Mouse (Mus musculus) frontal cortex, postnatal 14 days (tissue): ENCODE measurements around the gene Arhgap10.
A peak's percentile ranks its signal among the peaks of the same experiment; 100 is the strongest.

Experiments
- DNase-seq, 2 experiments: peaks; one replicate each; pipeline ENCODE4 v3.0.0; 2022; ENCODE audit warnings: low spot score in 2 of 2

Gene Arhgap10

GRCm38 (mm10) chr8:77516845-77517244 lies 908 bp downstream of the Arhgap10 start:
- DNase-seq, result no peak

GRCm38 (mm10) chr8:77515786-77516185 lies 2.0 kb downstream of the Arhgap10 start:
- DNase-seq, result no peak

GRCm38 (mm10) chr8:77515201-77515600 lies 2.6 kb downstream of the Arhgap10 start:
- no peak for DNase-seq

GRCm38 (mm10) chr8:77511750-77512493 lies 5.8 kb downstream of the Arhgap10 start:
- no peak for DNase-seq

GRCm38 (mm10) chr8:77510426-77510825 lies 7.3 kb downstream of the Arhgap10 start:
- no peak for DNase-seq

GRCm38 (mm10) chr8:77509044-77509443 lies 8.7 kb downstream of the Arhgap10 start:
- DNase-seq, result no peak

- no peak for DNase-seq
Measured at GRCm38 (mm10) chr8:77507510-77508035, 10.2 kb downstream of the Arhgap10 start.

- DNase-seq, result no peak
Measured at GRCm38 (mm10) chr8:77506539-77506938, 11.2 kb downstream of the Arhgap10 start.

- DNase-seq, result no peak
Measured at GRCm38 (mm10) chr8:77502547-77502946, 15.2 kb downstream of the Arhgap10 start.

GRCm38 (mm10) chr8:77501131-77501530 lies 16.6 kb downstream of the Arhgap10 start:
- DNase-seq, result no peak

GRCm38 (mm10) chr8:77500264-77500663 lies 17.5 kb downstream of the Arhgap10 start:
- no peak for DNase-seq

- DNase-seq, result no peak
Measured at GRCm38 (mm10) chr8:77497442-77497841, 20.3 kb downstream of the Arhgap10 start.

GRCm38 (mm10) chr8:77496253-77496652 lies 21.5 kb downstream of the Arhgap10 start:
- DNase-seq, result no peak

GRCm38 (mm10) chr8:77494376-77495328 lies 23.1 kb downstream of the Arhgap10 start:
- DNase-seq, result no peak

- no peak for DNase-seq
Measured at GRCm38 (mm10) chr8:77492356-77493058, 25.2 kb downstream of the Arhgap10 start.

- DNase-seq, result no peak
Measured at GRCm38 (mm10) chr8:77491231-77491923, 26.4 kb downstream of the Arhgap10 start.

GRCm38 (mm10) chr8:77490095-77490781 lies 27.5 kb downstream of the Arhgap10 start:
- peak; percentile 34 to 38 for DNase-seq

GRCm38 (mm10) chr8:77489235-77489634 lies 28.5 kb downstream of the Arhgap10 start:
- no peak for DNase-seq

- DNase-seq, result no peak
Measured at GRCm38 (mm10) chr8:77488215-77488606, 29.5 kb downstream of the Arhgap10 start.

- DNase-seq, result no peak
Measured at GRCm38 (mm10) chr8:77487590-77488214, 30.1 kb downstream of the Arhgap10 start.
